Comparison of ENCODE assay signal across 9 mouse cellular contexts in the genomic region with DNA sequence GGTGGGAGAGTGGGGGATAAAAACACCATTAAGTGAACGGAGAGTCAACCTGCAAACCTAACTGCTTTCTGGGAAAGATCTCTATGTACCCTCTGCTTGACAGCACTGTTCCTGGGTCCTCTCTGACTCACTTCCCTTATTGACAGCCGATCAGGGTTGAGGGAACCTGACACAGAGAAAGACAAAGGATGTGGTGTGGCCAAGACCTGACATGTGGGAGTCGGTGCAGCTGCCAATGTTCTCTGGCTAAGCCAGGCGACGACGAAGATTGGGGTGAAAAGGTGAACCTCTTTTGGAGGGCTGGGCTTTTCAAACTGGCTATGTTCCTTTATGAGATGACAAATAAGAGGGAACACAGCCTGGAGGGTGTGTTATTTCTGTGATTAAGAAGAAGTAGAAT.
A peak's percentile ranks its signal among the peaks of the same experiment; 100 is the strongest.
DNase-seq lines count a peak whose midpoint lies in the region; TF ChIP-seq lines count a peak whose summit lies in the region.
"Had no signal": no experiment of that assay in that cellular context is flagged by ENCODE, and none has a peak within 500 bp of the region (broad histone marks: within the 10 kb centered on the region; RNA-seq: fewer than 3 reads in every experiment).

No protein-coding gene starts in this region.

- H3K4me3 ChIP-seq in myocyte, result no peak overlapping the region

- peak overlapping the region; percentile 8 for H3K4me2 ChIP-seq in myocyte (ENCODE audit: low read depth)

- no peaks in the 10 kb centered on the region for H3K27me3 ChIP-seq in myocyte (ENCODE audit: control insufficient read depth, insufficient read depth, insufficient read length)

- no peaks in the 10 kb centered on the region for H3K36me3 ChIP-seq in myocyte (ENCODE audit: control insufficient read depth, insufficient read depth)

- no peak for TF ChIP-seq POLR2A in myocyte (IDR thresholded peaks at IDR 0.05; ENCODE audit: insufficient read length, low read depth)

- H3ac ChIP-seq in myocyte (ENCODE audit: control insufficient read depth, insufficient read length), result no peak overlapping the region

- DNase-seq in heart, adult 8-10 months (ENCODE audit: low spot score), result peak; percentile 15
- DNase-seq in heart, postnatal 4 days, result no peak
- DNase-seq in CD4-positive helper T cell, adult 2 months (ENCODE audit: low read depth, low spot score), result peak; percentile 51
- DNase-seq in fibroblast of lung, adult 2 months (ENCODE audit: low read depth), result peak; percentile 6
- no peak for DNase-seq in MN1 (ENCODE audit: low spot score)
- DNase-seq in layer of hippocampus, postnatal 14 days (ENCODE audit: low spot score in 2 of 2), result no peak
- DNase-seq in spleen, postnatal 4 days (ENCODE audit: low spot score in 2 of 2), result no peak
- DNase-seq: kidney, adult 8-10 months had no signal

- no peaks in the 10 kb centered on the region for H3K79me2 ChIP-seq in myocyte (ENCODE audit: control insufficient read depth, insufficient read depth)

TF ChIP-seq in myocyte, 11 proteins besides CTCF, POLR2A, EP300 and RAD21:
- TF ChIP-seq E2F4 (IDR thresholded peaks at IDR 0.05; ENCODE audit: insufficient read depth), result no peak
- TF ChIP-seq MYOD1 (IDR thresholded peaks at IDR 0.05; ENCODE audit: control insufficient read depth in 1 of 3, insufficient read length in 2 of 3, low read depth in 2 of 3), result peak in 1 of 3 experiments; percentile 51

Comparison
In these comparisons a context has a peak if more than half of its experiments do, and no peak if none do; other contexts are left out.
1. DNase-seq: peak in heart, adult 8-10 months (single experiment), CD4-positive helper T cell, adult 2 months (single experiment) and fibroblast of lung, adult 2 months (single experiment); none in heart, postnatal 4 days (single experiment), MN1 (single experiment), layer of hippocampus, postnatal 14 days (0 of 2) and spleen, postnatal 4 days (0 of 2).